Mouse (Mus musculus): Measurements from ENCODE around the gene Cyp2d26.

- TF ChIP-seq POLR2A (IDR thresholded peaks at IDR 0.05; ENCODE audit: low read depth, low read length) (no peak), CTCF (conservative IDR thresholded peaks at IDR 0.05; ENCODE audit: insufficient read depth, insufficient read length, low read depth, low read length) (no peak)
Measured at GRCm38 (mm10) chr15:82795936-82796440, 1.9 kb upstream of the Cyp2d26 start.

All from kidney, adult 2 months (tissue).